Mouse (Mus musculus) stomach, postnatal 0 days (tissue): ENCODE measurements around the gene Gpr33. TPM values are rescaled to one million over a fixed set of nuclear protein-coding genes. Genes with fewer than 3 reads are reported as not detected.

ENCODE experiments used
- ATAC-seq: fragments of 200-750 bp; cut with Nextera tagmentation; 2 replicates; pipeline ENCODE4 v1.8.0; 2017; ENCODE audit not compliant: low FRiP score, low TSS enrichment
- DNase-seq: peaks from one replicate; pipeline ENCODE4 v3.0.0-alpha.2; 2016; ENCODE audit warnings: low spot score
- H3K27ac ChIP-seq: fragments of 300-500 bp; sonication (generic); replicated peaks from 2 replicates; pipeline ENCODE4 v1.5.1; 2014; ENCODE audit warnings: mild to moderate bottlenecking, control low read depth
- H3K27me3 ChIP-seq: fragments of 300-500 bp; sonication (generic); 2 replicates; pipeline ENCODE4 v1.6.1; 2014; ENCODE audit warnings: low read length; ENCODE audit not compliant: control insufficient read depth, insufficient read depth
- H3K36me3 ChIP-seq: fragments of 300-500 bp; sonication (generic); 2 replicates; pipeline ENCODE4 v1.6.1; 2014; ENCODE audit warnings: low read length, mixed read lengths; ENCODE audit not compliant: control insufficient read depth, insufficient read depth
- H3K4me1 ChIP-seq: fragments of 300-500 bp; sonication (generic); replicated peaks from 2 replicates; pipeline ENCODE4 v1.6.1; 2014; ENCODE audit warnings: antibody characterized with exemption; ENCODE audit not compliant: control insufficient read depth, insufficient read depth
- H3K4me2 ChIP-seq: fragments of 300-500 bp; sonication (generic); replicated peaks from 2 replicates; pipeline ENCODE4 v1.6.1; 2014; ENCODE audit warnings: low read depth, mild to moderate bottlenecking, control low read depth, moderate library complexity
- H3K4me3 ChIP-seq: fragments of 300-500 bp; sonication (generic); 2 replicates; pipeline ENCODE4 v1.5.1; 2014; ENCODE audit warnings: low read depth, low read length, control low read depth
- H3K9ac ChIP-seq: fragments of 300-500 bp; sonication (generic); 2 replicates; pipeline ENCODE4 v1.6.1; 2014; ENCODE audit warnings: mild to moderate bottlenecking, low read length, control low read depth, mixed read lengths
- H3K9me3 ChIP-seq: fragments of 300-500 bp; sonication (generic); 2 replicates; pipeline ENCODE4 v1.6.1; 2016; ENCODE audit warnings: low read length; ENCODE audit not compliant: control insufficient read depth
- CTCF ChIP-seq: IDR thresholded peaks from 2 replicates; pipeline ENCODE4 v1.5.1; 2016; ENCODE audit warnings: antibody characterized with exemption, low read depth, mild to moderate bottlenecking, moderate library complexity
- EP300 ChIP-seq: optimal IDR thresholded peaks from 2 replicates; pipeline ENCODE3; 2016; ENCODE audit warnings: antibody characterized with exemption
- WGBS: fragments of 180-500 bp; shearing (Covaris S2); extraction: QIAGEN DNeasy Blood & Tissue Kit; methylation state at CpG from one replicate; pipeline ENCODE4 v1.1.7; 2014; 5-methylcytosine and 5-hydroxymethylcytosine counted together
- polyA plus RNA-seq: library from polyadenylated mRNA; unstranded; fragments of >200 nt; fragmentation: Nextera tagmentation; extraction: Ambion mirVana; gene quantifications from 2 replicates; pipeline ENCODE4 v1.2.1, GENCODE M21; 2015

The Gpr33 gene
- polyA plus RNA-seq, 1 experiment from 2014 or later = not detected

DNA sequence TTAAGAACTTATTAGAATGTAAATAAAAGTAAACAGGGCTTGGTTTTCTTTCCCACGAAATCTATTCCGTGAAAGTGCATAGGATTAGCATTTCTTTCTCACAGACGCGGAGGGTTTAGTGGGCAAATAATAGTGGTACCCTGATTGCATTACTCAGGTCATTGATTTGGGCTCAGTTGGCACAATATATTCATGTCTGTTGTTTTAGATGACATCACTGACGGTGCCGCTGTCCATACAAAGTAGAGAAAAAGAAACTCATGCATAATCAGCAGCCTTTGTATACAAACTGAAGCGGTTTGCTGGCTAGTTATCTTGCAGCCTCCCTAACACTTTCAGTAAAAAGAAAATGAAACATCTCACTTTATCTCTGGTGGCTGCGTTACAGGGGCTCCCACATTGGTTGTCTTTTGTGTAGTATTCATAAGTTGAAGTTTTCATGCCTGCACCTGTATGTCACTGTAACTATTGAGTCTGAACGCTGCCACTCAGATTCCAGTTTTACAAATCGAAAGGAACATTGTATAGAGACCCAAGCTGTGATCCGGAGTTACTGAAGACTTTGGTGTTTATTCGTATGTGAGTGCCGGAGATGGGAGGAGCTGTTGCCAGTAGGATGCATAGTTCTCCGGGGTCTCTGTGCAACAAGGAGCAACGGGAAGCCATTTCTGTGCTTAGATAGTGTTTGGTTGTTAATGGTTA lies 17.8 kb downstream of the Gpr33 start:
- DNase-seq (no peak), ATAC-seq (no peak)
- H3K27me3 ChIP-seq = no peaks in the 10 kb centered on the region
- no peak overlapping the region for H3K27ac ChIP-seq
- no peak overlapping the region for H3K9ac ChIP-seq
- no peak overlapping the region for H3K4me3 ChIP-seq
- TF ChIP-seq EP300 = no peak
- no peak for TF ChIP-seq CTCF
- H3K9me3 ChIP-seq = no peaks in the 10 kb centered on the region
- WGBS = 63% methylated on average over 15 of the region's 15 CpGs
- no peak overlapping the region for H3K4me2 ChIP-seq
- H3K36me3 ChIP-seq = no peaks in the 10 kb centered on the region
- no peaks in the 10 kb centered on the region for H3K4me1 ChIP-seq

DNA sequence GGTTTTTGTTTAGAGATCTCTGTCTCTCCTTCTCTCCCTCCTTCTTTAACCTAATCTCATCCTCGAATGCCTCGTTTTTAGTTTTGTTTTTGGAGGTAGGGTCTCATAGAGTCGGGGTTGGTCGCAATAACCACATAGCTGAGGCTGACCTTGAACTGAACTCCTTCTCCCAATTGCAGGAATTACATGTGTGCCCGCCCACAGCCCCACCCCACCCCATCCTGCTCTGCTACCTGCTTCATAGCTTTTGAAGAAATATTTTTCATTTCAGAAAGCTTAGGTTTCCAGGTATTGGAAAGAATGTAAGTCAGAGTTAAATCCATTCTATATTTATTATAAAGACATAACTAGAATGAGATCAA lies 21.2 kb downstream of the Gpr33 start:
- TF ChIP-seq EP300 (no peak), CTCF (no peak)
- no peaks in the 10 kb centered on the region for H3K4me1 ChIP-seq
- no peaks in the 10 kb centered on the region for H3K27me3 ChIP-seq
- H3K9ac ChIP-seq = peak overlapping the region; percentile 45; the same call in 1 of the 2 replicates
- H3K4me2 ChIP-seq = peak overlapping the region; percentile 77
- H3K27ac ChIP-seq = no peak overlapping the region
- ATAC-seq = peak; percentile 73
- WGBS = 34% methylated on average over 5 of the region's 5 CpGs
- H3K9me3 ChIP-seq = no peaks in the 10 kb centered on the region
- H3K36me3 ChIP-seq = no peaks in the 10 kb centered on the region
- no peak for DNase-seq
- peak overlapping the region; percentile 89 for H3K4me3 ChIP-seq

DNA sequence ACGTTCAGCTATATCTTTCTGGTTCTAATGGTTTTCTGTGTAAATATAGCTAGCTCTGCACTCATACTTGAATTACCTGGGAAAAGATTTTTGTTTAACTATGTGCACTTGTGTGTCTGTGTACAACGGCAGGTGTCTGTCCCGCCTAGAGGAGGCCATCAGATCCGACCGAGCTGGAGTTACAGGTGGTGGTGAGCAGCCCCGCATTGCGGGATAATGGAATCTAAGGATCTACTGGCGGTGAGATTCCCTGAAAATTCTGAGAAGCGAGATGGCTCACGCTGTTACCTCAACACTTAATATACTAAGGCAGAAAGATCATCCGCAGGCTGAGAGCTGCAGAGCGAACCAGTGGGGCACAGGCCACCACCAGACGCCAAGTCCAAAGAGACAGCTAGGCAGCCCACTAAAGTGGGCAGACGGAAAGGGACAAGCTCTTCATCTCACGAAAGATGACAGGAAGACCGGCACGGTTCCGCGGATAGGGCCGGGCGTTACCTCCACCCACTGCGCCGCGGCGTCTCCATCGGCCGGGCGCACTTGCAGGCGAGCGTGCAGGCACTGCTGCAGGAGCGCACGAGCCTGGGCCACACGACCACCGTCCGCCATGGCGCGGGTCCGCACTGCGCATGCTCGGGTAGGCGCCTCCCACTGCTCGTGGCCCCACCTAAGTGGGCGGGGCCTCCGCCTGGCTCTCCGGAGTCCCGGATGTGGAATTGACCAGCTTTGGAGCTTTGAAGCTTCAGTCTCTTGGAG lies 21.8 kb downstream of the Gpr33 start, which contains the start of gene Dtd2:
Gene Dtd2 (minus strand): TSS at position 625 of the 756 bp plus-strand sequence.
- Histone ChIP-seq H3K9me3 (no peaks in the 10 kb centered on the region), H3K4me2 (peak within 1 kb of the TSS; percentile 77), H3K36me3 (no peaks in the 10 kb centered on the region), H3K9ac (peak within 1 kb of the TSS; percentile 92), H3K4me1 (no peaks in the 10 kb centered on the region), H3K27ac (peak within 1 kb of the TSS; percentile 81), H3K4me3 (peak within 1 kb of the TSS; percentile 89), H3K27me3 (no peaks in the 10 kb centered on the region)
- TF ChIP-seq CTCF (no peak), EP300 (no peak)
- DNase-seq (peak; percentile 92), ATAC-seq (peak; percentile 97)
- WGBS = 2% methylated on average over 42 of the region's 46 CpGs

DNA sequence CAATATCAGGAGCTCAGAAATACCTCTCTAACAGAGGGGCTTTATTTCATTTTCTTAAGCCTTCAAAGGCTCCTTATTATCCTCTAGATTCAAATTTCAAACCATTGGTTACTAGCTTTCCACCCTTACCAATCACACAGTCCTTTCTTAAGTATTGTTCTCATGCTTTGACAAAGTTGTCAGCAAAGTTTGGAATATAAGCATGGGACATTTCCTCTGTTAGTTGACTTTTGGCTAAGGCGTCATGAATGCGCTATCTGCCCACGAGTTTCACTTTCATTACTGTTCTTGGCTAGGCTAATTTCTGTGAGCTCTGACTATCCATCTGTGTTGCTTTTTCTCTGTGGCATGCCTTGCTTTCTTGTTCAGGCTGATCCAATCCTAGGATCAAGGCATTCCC lies 25.1 kb downstream of the Gpr33 start:
- H3K4me3 ChIP-seq = no peak overlapping the region
- TF ChIP-seq CTCF (no peak), EP300 (no peak)
- H3K27ac ChIP-seq = no peak overlapping the region
- H3K36me3 ChIP-seq = no peaks in the 10 kb centered on the region; the same call in 1 of the 2 replicates
- 84% methylated on average over 3 of the region's 3 CpGs for WGBS
- no peak overlapping the region for H3K4me2 ChIP-seq
- no peak for ATAC-seq
- DNase-seq = no peak
- H3K9me3 ChIP-seq = no peaks in the 10 kb centered on the region
- no peaks in the 10 kb centered on the region for H3K27me3 ChIP-seq
- no peak overlapping the region for H3K9ac ChIP-seq
- H3K4me1 ChIP-seq = no peaks in the 10 kb centered on the region

DNA sequence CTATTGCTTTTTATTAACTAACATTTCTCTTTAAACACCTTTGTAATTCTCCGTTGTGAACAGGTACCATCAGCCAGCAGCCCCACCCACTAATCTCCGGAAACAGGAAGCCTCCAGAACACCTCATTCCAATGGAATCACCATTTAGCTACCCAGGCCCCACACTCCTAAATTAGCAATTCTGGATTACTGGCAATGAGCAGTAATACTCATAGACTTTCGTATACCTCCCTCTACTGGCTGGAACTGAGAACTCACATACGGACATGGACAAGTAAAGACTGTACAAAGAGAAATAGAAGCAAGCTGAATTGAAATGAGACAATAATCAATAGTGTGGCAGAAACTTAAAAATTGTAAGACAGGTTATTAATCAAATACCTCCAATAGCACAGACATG lies 26.3 kb downstream of the Gpr33 start:
- ATAC-seq = peak; percentile 49
- TF ChIP-seq EP300 (no peak), CTCF (peak; percentile 90)
- Histone ChIP-seq H3K9me3 (no peaks in the 10 kb centered on the region), H3K36me3 (peaks cover 3% of the 10 kb centered on the region; the same call in 1 of the 2 replicates), H3K4me3 (no peak overlapping the region), H3K4me2 (no peak overlapping the region), H3K4me1 (no peaks in the 10 kb centered on the region), H3K9ac (no peak overlapping the region), H3K27me3 (no peaks in the 10 kb centered on the region), H3K27ac (no peak overlapping the region)
- peak; percentile 41 for DNase-seq
- WGBS = 10% methylated on average over 4 of the region's 4 CpGs
